Mouse (Mus musculus) hematopoietic stem cell, adult 5-6 weeks (primary cell): ENCODE measurements around the gene Ear6. TPM values are rescaled to one million over a fixed set of nuclear protein-coding genes. Genes with fewer than 3 reads are reported as not detected.
A peak's percentile ranks its signal among the peaks of the same experiment; 100 is the strongest.
"Not testable (repeated sequence)": the region's sequence is repeated elsewhere in the genome, so short reads cannot be mapped to it uniquely, and the experiment has no call there.

Experiments
- ATAC-seq, 2 experiments: fragments of 125-278 bp in 1 of 2; replicated peaks in 1 of 2; 2 replicates each; pipeline ENCODE4 v1.8.0; 2016 to 2017; ENCODE audit warnings: inconsistent platforms in 2 of 2, mild to moderate bottlenecking in 2 of 2, moderate number of reproducible peaks in 2 of 2, low read depth in 1 of 2, moderate TSS enrichment in 1 of 2; ENCODE audit not compliant: low FRiP score in 2 of 2, poor library complexity in 2 of 2, severe bottlenecking in 2 of 2, insufficient read depth in 1 of 2, low TSS enrichment in 1 of 2
- total RNA-seq: library from RNA; stranded (forward); fragments of 172-1452, 232-1000 nt; gene quantifications from 2 replicates; pipeline ENCODE4 v1.2.3, GENCODE M21; 2017

The Ear6 gene
- total RNA-seq: 3.5 and 20.1 TPM in 2 replicates

DNA sequence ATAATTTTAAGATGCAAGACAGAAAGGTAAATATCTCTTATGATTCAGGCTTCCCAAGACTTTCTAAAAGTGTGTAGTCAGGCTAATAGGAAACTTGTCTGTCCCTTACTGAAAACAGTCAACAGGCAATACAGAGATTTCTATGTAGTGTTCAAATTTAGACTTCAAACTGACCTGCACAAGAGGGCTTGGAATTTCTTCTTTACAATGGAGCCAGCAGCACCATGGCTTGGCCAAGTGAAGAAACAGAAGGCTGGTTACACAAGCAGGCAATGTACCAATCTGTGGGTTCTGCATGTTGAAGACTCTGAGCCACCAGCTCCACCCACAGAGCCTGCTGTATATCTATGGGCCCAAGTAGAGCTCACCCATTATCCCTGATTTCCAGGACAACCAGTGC is at the start of gene Ear6:
Gene Ear6, plus strand, starts transcription at position 301 of the 400 bp plus-strand sequence.
- no peak for ATAC-seq

DNA sequence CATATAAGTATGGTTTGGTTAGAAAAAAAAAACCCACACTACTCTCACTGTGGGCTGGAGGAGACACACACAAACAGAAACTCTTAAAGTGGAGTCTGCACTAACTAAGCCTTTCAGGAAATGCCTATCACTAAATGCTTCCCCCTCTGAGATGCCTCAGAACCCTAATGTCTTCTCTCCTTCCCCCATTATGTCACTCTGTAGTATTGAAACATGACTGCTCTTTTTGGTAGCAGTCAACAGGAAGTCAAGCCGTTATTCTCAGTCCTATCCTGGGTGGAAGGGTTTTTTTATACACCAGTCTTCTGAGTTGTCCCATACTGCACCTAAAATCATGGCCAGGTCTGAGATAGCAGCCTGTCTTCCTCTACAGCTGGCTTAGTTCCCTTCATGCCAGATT is 26.9 kb upstream of the Ear6 start:
- peak; percentile 36 to 42; a peak in 3 of 4 replicates for ATAC-seq

DNA sequence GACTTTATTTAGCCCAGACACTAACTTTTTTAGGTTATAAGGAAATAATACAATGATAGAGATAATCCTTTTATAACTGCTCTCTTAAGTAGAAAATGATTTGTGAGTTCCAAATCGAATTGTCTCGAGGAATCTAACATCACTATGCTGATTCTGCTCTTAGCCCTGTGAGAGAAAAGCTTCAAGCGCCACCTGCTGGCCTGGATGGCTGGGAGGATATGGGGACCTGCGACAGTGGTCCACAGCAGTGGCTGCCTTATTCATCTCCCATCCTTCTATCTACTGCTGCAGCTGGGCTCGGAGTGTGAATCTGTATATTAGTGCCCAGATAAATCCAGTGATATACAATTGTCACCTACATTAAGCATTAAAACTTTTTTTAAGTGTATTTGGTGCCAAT is 25.7 kb upstream of the Ear6 start:
- peak; percentile 69 to 86; a peak in 3 of 4 replicates for ATAC-seq

DNA sequence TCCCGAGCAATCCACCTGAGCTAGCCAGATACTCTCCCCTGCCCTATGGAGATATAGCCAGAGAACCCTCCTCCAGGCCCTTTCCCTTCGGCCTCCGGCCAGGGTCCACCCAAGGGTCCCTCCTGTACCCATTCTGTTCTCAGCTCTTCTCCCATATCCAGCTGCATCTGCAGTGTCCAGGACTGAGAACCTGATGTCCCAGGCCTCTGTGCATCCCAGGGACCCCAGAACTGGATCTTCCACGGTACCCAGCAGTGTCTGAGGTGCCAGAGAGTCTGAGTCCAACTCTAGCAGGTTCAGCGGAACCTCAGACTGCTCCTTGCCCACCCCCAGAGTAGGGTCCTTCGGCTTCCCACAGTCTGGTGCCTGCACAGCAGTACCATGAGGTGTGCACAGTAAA is 24.3 kb upstream of the Ear6 start:
- ATAC-seq: no peak

DNA sequence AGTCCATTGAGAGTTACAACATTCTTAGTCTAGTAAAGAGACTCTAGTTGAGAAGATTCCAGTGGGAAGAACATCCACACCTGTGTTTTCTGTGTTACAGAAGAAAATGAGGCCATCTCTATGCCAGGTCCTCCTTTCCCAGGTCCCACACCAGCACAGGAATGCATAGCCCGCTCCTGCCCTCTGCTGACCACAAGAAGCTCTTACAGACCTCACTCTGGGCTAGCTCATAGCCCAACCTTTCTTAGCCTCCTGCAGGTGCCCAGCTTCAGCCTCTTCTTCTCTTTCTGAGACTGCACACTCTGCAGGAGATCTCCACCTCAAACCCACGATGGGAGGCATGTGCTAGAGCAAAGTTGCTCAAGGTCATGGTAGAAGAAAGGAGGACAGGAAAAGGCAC is 15.0 kb upstream of the Ear6 start:
- 0 out of 4 replicates have a peak, but pooled peaks of 1 of the 2 experiments have one; percentile 32 for ATAC-seq

DNA sequence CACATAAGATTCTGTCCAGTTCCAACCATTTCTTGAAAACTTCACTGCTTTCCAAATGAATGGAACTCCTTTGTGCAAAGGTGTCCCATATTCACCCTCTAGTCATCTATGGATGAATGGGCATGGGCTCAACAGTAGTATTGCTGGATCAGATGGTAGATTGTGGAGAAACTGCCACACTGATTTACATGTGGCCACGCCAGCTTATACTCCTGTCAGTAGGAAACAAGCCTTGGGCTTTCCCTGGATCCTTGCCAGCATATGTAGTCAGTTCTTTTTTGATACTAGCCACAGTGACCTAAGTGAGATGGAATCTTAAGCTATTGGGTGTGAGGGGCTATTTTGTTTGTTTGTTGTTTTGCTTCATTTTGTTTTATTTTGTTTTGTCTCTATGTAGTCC is 11.2 kb upstream of the Ear6 start:
- no peak for ATAC-seq

DNA sequence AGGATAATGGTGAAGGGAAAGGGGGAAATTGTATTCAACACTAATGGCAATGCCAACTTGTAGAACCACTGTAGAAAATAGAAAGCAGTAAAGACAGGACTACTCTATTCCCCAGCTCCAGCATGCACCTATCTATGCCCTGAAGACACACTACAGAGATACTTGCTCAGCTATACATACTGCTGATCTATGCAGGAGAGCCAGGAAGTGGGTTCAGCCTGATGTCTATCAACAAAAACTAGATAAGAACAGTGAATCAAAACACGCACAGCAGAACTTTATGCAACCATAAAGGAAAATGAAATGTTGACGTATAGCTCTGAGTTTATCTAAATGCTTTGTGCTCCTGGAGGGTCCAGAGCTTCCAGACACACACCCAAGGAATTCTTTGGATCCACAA is 10.7 kb upstream of the Ear6 start:
- ATAC-seq: no peak

DNA sequence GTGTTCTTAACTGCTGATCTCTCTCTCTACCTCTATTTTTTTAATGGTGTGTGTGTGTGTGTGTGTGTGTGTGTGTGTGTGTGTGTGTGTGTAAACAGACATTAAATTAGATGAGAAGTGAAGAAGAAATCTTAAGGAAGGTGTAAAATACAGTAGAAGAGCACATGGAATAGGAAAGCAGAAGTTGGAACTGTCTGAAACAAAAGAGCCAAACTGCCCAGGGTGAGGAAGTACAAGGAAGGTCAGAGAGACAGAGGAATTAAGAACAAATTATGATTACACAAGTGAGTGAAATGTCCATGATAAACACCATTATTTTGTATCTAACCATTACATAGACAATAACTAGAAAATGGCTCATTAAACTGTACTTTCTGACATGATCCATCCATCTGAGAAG is 9.6 kb upstream of the Ear6 start:
- no peak for ATAC-seq

DNA sequence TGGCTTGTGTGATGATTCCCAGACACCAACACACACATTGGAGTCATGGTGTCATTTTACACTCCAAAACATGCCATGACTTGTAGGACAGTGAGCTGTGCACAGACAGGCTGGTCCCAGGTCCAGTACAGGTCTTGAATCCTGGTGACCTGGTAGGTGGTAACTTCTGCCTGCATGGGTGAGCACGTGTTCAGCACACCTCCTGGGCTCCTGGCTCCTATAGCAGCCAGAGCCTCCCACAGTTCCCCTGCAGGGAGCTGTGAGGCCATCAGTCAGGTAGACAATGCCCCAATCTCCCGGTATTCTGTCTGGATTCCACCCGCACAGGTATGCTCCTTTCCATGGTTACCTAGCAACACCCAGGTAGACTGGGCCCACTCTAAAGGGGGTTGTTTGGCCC is 6.9 kb upstream of the Ear6 start:
- ATAC-seq: no peak

DNA sequence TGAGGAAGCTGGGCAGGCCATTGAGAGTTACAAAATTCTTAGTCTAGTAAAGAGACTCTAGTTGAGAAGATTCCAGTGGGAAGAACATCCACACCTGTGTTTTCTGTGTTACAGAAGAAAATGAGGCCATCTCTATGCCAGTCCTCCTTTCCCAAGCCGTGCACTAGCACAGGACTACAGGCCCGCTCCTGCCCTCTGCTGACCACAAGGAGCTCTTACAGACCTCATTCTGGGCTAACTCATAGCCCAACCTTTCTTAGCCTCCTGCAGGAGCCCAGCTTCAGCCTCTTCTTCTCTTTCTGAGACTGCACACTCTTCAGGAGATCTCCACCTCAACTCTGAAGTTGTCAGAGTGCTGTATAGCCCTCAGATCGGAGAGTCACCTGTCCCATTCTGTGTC is 2.5 kb upstream of the Ear6 start:
- peak; percentile 46 to 58; a peak in 2 of 4 replicates for ATAC-seq

DNA sequence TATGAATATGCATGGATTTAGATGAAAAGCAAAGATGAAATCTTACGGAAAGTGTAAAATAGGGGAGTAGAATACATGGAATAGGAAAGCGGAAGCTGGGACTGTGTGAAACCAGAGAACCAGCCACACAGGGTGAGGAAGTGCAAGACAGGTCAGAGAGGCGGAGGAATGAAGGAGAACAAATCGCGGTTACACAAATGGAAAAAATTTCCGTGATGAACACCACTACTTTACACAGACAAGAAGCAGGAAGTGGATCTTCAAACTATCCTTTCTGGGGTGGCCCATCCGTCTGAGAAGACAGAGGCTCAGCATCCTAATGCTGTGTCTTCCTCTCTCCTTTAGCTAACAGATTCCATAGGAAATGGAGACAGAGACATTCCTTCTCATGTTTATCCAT is 1.8 kb downstream of the Ear6 start:
- not testable (repeated sequence) for ATAC-seq

DNA sequence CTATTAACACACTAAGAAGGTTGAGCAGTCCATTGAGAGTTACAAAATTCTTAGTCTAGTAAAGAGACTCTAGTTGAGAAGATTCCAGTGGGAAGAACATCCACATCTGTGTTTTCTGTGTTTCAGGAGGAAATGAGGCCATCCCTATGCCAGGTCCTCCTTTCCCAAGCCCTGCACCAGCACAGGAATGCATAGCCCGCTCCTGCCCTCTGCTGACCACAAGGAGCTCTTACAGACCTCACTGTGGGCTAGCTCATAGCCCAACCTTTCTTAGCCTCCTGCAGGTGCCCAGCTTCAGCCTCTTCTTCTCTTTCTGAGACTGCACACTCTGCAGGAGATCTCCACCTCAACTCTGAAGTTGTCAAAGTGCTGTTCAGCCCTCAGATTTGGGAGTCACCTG is 10.1 kb downstream of the Ear6 start:
- 0 out of 4 replicates have a peak, but pooled peaks of 1 of the 2 experiments have one; percentile 32 for ATAC-seq

DNA sequence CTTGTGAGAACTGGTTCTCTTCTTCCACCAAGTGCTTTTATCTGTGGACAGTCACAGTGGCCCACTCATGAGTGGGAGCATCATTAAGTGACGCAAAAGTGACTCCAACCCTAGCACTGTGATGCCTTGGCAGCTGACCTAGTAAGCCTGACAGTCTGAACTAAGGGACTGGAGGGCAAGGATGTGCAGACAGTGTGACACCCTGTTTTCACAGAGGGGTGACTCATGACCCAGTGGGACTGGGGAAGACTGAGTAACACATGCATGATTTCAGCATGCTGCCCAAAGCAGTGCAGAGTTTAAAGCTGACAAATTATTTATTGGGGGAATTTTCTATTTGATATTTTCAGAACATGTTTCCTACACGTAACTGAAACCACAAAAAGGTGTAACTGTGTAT is 17.3 kb downstream of the Ear6 start:
- no peak for ATAC-seq

DNA sequence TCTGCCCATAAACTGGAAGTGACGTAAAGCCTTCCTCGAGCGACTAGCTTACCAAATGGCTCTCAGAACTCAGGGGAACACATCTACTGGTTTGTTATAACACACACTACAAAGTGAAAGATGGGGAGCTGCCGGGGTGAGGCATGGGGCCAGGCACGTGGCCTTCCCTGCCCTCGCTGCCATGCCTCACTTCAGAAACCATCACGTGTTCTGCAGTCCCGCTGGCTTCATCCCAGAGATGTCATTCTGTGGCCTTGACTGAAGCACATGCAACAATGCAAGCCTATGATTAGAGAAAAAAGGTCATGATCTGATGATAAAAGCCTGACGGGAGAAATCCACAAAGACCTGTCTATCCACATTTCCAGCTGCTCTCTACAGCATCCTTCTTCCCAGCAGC is 18.2 kb downstream of the Ear6 start:
- ATAC-seq: no peak

DNA sequence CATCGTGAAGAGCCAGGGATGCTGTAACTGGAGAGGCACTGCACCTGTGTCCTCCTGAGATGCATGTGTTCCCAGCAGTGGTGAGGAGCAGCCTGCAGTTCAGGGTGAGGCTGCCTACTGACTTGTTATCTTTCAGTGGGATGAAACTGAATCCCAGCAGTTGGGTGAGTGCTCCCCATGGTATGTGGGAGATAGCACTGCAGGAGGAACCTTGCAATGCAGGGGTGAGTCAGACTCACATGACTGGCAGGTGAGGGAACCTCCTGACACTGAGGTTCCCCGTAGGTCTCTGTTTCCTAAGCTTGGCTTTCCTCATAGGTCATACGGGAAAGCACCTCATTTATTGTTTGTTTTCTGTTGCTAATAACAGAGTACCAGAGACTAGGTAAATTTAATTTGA is 24.0 kb downstream of the Ear6 start:
- ATAC-seq: no peak

DNA sequence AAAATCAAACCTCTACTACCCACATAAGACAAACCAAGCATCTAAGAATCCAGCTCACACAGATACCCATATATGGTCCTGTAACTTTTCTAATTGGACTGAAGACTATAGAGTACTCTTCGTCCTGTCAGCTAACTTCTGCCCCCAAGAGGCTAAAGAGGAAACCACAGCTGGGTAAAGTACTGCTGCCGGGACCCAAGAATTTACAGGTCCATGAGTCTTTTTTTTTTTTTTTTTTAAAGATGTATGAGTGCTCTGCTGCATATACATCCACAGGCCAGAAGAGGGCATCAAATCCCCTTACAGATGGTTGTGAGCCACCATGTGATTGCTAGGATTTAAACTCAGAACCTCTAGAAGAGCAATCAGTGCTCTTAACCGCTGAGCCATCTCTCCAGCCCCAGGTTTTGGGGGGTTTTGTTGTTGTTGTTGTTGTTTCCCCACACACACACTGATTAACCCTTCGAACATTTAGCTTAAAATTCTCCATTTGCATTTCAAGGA is 30.1 kb downstream of the Ear6 start:
- peak; percentile 58 to 60 for ATAC-seq

DNA sequence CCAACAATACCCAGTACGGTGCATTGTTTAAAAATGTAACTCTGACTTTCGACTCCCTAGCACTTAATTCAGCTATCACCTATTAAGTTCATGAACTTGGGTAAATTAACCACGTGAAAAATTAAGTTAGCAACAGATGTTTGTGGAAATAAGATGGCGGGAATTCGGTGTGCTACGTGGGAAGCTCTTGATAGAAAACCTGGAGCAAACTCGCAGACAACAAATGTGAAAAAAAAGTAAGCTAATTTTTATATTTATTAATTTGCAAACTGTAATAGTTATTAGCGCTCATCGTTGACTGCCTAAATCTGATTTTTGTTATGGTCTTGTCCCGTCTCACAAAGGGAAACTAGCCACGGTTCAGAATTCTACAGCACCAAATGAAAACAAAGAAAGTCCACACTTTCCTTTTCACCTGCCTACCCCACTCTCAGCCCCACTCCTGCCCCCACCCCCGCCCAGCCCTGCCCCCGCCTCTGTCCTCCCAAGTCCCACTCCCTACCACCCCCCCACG is 30.6 kb downstream of the Ear6 start:
- no peak for ATAC-seq

DNA sequence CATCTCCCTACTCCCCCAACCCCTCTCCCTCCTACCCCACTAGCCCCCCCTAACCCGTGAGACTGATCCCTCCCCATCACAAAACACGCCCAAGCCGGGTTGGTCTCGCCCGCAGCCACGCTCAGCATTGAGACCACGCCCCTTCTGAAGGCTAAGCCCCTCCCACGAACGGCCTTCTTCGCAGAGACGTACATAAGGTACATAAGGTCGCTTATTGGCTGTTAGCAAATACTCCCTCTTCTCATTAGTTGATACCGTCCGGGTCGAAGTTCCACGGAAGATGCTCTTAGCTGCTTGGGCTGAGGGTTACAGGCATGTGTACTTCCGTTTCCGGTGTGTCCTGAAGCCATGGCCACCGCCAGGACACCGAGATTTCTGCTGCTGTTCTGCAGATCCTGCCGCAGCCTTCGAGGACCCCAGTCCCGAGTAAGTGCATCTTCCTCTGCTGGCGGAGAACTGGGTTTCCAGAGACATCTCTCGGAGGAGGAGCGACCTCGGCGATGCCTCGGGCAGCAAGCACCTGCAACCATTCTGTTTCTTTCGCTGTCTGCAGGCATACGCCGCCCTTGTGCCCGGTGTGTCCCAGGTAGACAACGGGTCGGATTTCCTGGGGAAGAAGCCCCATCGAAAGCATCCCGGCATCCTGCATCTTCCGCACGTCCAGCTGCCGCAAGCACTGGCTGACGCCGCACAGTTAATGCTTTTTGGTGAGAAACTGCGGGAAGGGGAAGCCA is 31.3 kb downstream of the Ear6 start, which contains the start of gene Mettl17:
Gene Mettl17, plus strand, starts transcription at position 245 of the 734 bp plus-strand sequence.
- ATAC-seq: peak; percentile 97

DNA sequence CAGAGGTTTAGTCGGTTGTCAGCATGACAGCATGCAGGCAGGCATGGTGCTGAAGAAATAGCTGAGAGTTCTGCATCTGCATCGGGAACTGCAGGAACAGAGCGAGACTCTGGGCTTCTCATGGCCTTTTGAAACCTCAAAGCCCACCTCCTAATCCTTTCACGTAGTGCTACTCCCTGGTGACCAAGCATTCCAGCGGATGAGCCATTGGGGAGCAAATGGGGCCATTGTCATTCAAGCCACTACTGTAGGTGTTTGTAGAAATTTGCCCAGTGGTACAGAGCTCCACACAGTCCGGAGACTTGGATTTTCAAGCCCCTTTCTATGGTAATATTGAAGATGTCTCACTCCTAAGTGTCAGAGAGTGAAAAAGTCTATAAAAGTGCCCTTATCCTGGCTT is 32.6 kb downstream of the Ear6 start:
- ATAC-seq: no peak
